Mouse (Mus musculus) MEL (cell line): ENCODE data around the gene Igsf10. TPM values are rescaled to one million over a fixed set of nuclear protein-coding genes. Genes with fewer than 3 reads are reported as not detected.
"Not testable (repeated sequence)": the region's sequence is repeated elsewhere in the genome, so short reads cannot be mapped to it uniquely, and the experiment has no call there.

Source experiments
- DNase-seq: peaks from one replicate; pipeline ENCODE4 v3.0.0; 2011; ENCODE audit warnings: low read depth, low spot score
- H3K27ac ChIP-seq: 2 replicates; pipeline ENCODE4 v1.5.1; 2012; ENCODE audit warnings: low read depth, mild to moderate bottlenecking, control low read depth, low read length, moderate library complexity; ENCODE audit not compliant: control insufficient read depth
- H3K27me3 ChIP-seq, 2 experiments: fragments of 150-350 bp in 1 of 2; sonication (generic) in 1 of 2; 2 replicates each; pipeline ENCODE4 v1.6.1; 2012; ENCODE audit warnings: low read length in 2 of 2, mild to moderate bottlenecking in 2 of 2, improper control_type of control experiment in 1 of 2, moderate library complexity in 1 of 2; ENCODE audit not compliant: insufficient read depth in 2 of 2, control insufficient read depth in 1 of 2
- H3K36me3 ChIP-seq, 2 experiments: 2 replicates each; pipeline ENCODE4 v1.6.1; 2012 to 2014; ENCODE audit warnings: low read length in 2 of 2, improper control_type of control experiment in 1 of 2, inconsistent platforms in 1 of 2, mild to moderate bottlenecking in 1 of 2; ENCODE audit not compliant: insufficient read depth in 2 of 2, control insufficient read depth in 1 of 2
- H3K4me1 ChIP-seq, 2 experiments: fragments of 150-350 bp in 1 of 2; sonication (generic) in 1 of 2; 2 replicates each; pipeline ENCODE4 v1.6.1; 2012; ENCODE audit warnings: low read length in 2 of 2, improper control_type of control experiment in 1 of 2, mild to moderate bottlenecking in 1 of 2; ENCODE audit not compliant: insufficient read depth in 2 of 2, control insufficient read depth in 1 of 2
- H3K4me3 ChIP-seq, 2 experiments: fragments of 150-350 bp in 1 of 2; sonication (generic) in 1 of 2; 2 replicates each; pipeline ENCODE4 v1.5.1; 2012; ENCODE audit warnings: low read depth in 2 of 2, low read length in 2 of 2, mild to moderate bottlenecking in 2 of 2, moderate library complexity in 2 of 2, control low read depth in 1 of 2, improper control_type of control experiment in 1 of 2; ENCODE audit not compliant: control insufficient read depth in 1 of 2, insufficient read depth in 1 of 2
- H3K79me2 ChIP-seq: 2 replicates; pipeline ENCODE4 v1.6.1; 2012; ENCODE audit warnings: mild to moderate bottlenecking, low read length, moderate library complexity; ENCODE audit not compliant: control insufficient read depth, poor library complexity, insufficient read depth
- H3K9ac ChIP-seq: 2 replicates; pipeline ENCODE4 v1.6.1; 2012; ENCODE audit warnings: low read depth, mild to moderate bottlenecking, control low read depth, low read length, moderate library complexity; ENCODE audit not compliant: control insufficient read depth, poor library complexity, severe bottlenecking
- H3K9me3 ChIP-seq: fragments of 150-350 bp; sonication (generic); replicated peaks from 2 replicates; pipeline ENCODE4 v1.6.1; 2012; ENCODE audit warnings: mild to moderate bottlenecking, low read length, improper control_type of control experiment, moderate library complexity; ENCODE audit not compliant: insufficient read depth
- CHD2 ChIP-seq: IDR thresholded peaks from 2 replicates; pipeline ENCODE4 v1.6.1; 2011; ENCODE audit warnings: low read length, improper control_type of control experiment
- CTCF ChIP-seq, 3 experiments: IDR thresholded peaks in 2 of 3; conservative IDR thresholded peaks in 1 of 3; 2 replicates each; pipeline ENCODE4 v1.5.1; 2011 to 2012; ENCODE audit warnings: low read length in 3 of 3, low read depth in 2 of 3, mild to moderate bottlenecking in 2 of 3, improper control_type of control experiment in 1 of 3, inconsistent platforms in 1 of 3, mixed read lengths in 1 of 3, moderate library complexity in 1 of 3; ENCODE audit not compliant: control insufficient read depth in 1 of 3, insufficient read depth in 1 of 3, poor library complexity in 1 of 3, severe bottlenecking in 1 of 3
- ETS1 ChIP-seq: IDR thresholded peaks from 2 replicates; pipeline ENCODE4 v1.6.1; 2012; ENCODE audit warnings: low read depth, mild to moderate bottlenecking, inconsistent platforms, low read length, improper control_type of control experiment, moderate library complexity
- GABPA ChIP-seq: IDR thresholded peaks from 2 replicates; pipeline ENCODE4 v1.6.1; 2012; ENCODE audit warnings: low read depth, mild to moderate bottlenecking, inconsistent platforms, low read length, improper control_type of control experiment, moderate library complexity
- JUND ChIP-seq: IDR thresholded peaks from 2 replicates; pipeline ENCODE4 v1.6.1; 2011; ENCODE audit warnings: low read depth, mild to moderate bottlenecking, improper control_type of control experiment, low read length
- MAFK ChIP-seq: IDR thresholded peaks from 2 replicates; pipeline ENCODE4 v1.6.1; 2011; ENCODE audit warnings: low read depth, mild to moderate bottlenecking, low read length, improper control_type of control experiment, borderline replicate concordance
- MAX ChIP-seq: IDR thresholded peaks from 2 replicates; pipeline ENCODE4 v1.6.1; 2011; ENCODE audit warnings: low read length, improper control_type of control experiment
- MAZ ChIP-seq: IDR thresholded peaks from 2 replicates; pipeline ENCODE4 v1.6.1; 2012; ENCODE audit warnings: low read depth, mild to moderate bottlenecking, inconsistent platforms, low read length, improper control_type of control experiment
- MEF2A ChIP-seq: IDR thresholded peaks from 2 replicates; pipeline ENCODE4 v1.6.1; 2014; ENCODE audit warnings: low read depth, mild to moderate bottlenecking, inconsistent platforms, low read length, improper control_type of control experiment; ENCODE audit not compliant: poor library complexity, insufficient replicate concordance, severe bottlenecking; ENCODE audit errors: extremely low read depth
- MXI1 ChIP-seq: IDR thresholded peaks from 2 replicates; pipeline ENCODE4 v1.6.1; 2011; ENCODE audit warnings: mild to moderate bottlenecking, low read depth, low read length, improper control_type of control experiment
- MYC ChIP-seq: IDR thresholded peaks from 2 replicates; pipeline ENCODE4 v1.6.1; 2011; ENCODE audit warnings: low read depth, mild to moderate bottlenecking, low read length, improper control_type of control experiment, moderate library complexity
- NELFE ChIP-seq: IDR thresholded peaks from 2 replicates; pipeline ENCODE4 v1.6.1; 2011; ENCODE audit warnings: low read depth, low read length, improper control_type of control experiment
- POLR2A ChIP-seq, 2 experiments: IDR thresholded peaks; 2 replicates each; pipeline ENCODE4 v1.6.1; 2011 to 2012; ENCODE audit warnings: low read length in 2 of 2, mild to moderate bottlenecking in 2 of 2, control low read depth in 1 of 2, improper control_type of control experiment in 1 of 2, low read depth in 1 of 2, moderate library complexity in 1 of 2; ENCODE audit not compliant: control insufficient read depth in 1 of 2, insufficient read depth in 1 of 2, poor library complexity in 1 of 2
- RAD21 ChIP-seq: IDR thresholded peaks from 2 replicates; pipeline ENCODE4 v1.6.1; 2011; ENCODE audit warnings: mild to moderate bottlenecking, low read depth, low read length, improper control_type of control experiment
- RCOR1 ChIP-seq: IDR thresholded peaks from 2 replicates; pipeline ENCODE4 v1.6.1; 2012; ENCODE audit warnings: low read depth, mild to moderate bottlenecking, inconsistent platforms, low read length, improper control_type of control experiment
- SMC3 ChIP-seq: IDR thresholded peaks from 2 replicates; pipeline ENCODE4 v1.6.1; 2011; ENCODE audit warnings: low read depth, low read length, improper control_type of control experiment
- TAL1 ChIP-seq: IDR thresholded peaks from 2 replicates; pipeline ENCODE4 v1.6.1; 2012; ENCODE audit warnings: mild to moderate bottlenecking, inconsistent platforms, low read length, moderate library complexity, mixed read lengths
- TBP ChIP-seq: IDR thresholded peaks from 2 replicates; pipeline ENCODE4 v1.8.0; 2011; ENCODE audit warnings: low read depth, low read length, improper control_type of control experiment
- TCF12 ChIP-seq: IDR thresholded peaks from 2 replicates; pipeline ENCODE4 v1.6.1; 2014; ENCODE audit warnings: low read depth, mild to moderate bottlenecking, inconsistent platforms, low read length, improper control_type of control experiment, moderate library complexity
- ZKSCAN1 ChIP-seq: IDR thresholded peaks from 2 replicates; pipeline ENCODE4 v1.6.1; 2012; ENCODE audit warnings: low read depth, mild to moderate bottlenecking, inconsistent platforms, low read length, improper control_type of control experiment, moderate library complexity
- ZMIZ1 ChIP-seq: IDR thresholded peaks from 2 replicates; pipeline ENCODE4 v1.6.1; 2012; ENCODE audit warnings: low read depth, mild to moderate bottlenecking, inconsistent platforms, low read length, improper control_type of control experiment, moderate library complexity
- ZNF384 ChIP-seq: IDR thresholded peaks from 2 replicates; pipeline ENCODE4 v1.6.1; 2012; ENCODE audit warnings: low read depth, mild to moderate bottlenecking, inconsistent platforms, low read length, improper control_type of control experiment
- polyA plus RNA-seq, 2 experiments: library from polyadenylated mRNA; stranded (reverse) in 1 of 2; unstranded in 1 of 2; fragments of >175 nt in 1 of 2; fragments of >200 nt in 1 of 2; gene quantifications; 2 replicates each; pipeline versions ENCODE4 v1.2.1 to v1.2.4; 2012; ENCODE audit warnings: low replicate concordance in 2 of 2, low read depth in 1 of 2; ENCODE audit not compliant: insufficient read length in 2 of 2, insufficient read depth in 1 of 2, missing spikeins in 1 of 2
- total RNA-seq: library from RNA; depleted of rRNA; stranded (reverse); fragments of 300-350 nt; gene quantifications from 2 replicates; pipeline ENCODE4 v1.2.3, GENCODE M21; 2012

Gene Igsf10
- total and polyA plus RNA-seq, 3 experiments = not detected

- Histone ChIP-seq H3K9me3 (no peaks in the 10 kb centered on the region), H3K4me3 (no peak overlapping the region)
- TF ChIP-seq MYC = no peak
- TF ChIP-seq MAFK = no peak
- TF ChIP-seq SMC3 = no peak
- no peak for TF ChIP-seq CHD2
- TF ChIP-seq MEF2A = no peak
These were observed 40.8 kb upstream of the Igsf10 start for GRCm38 (mm10) chr3:59385000-59385399.

GRCm38 (mm10) chr3:59384321-59384720, 40.1 kb upstream of the Igsf10 start:
- Histone ChIP-seq H3K4me3 (no peak overlapping the region), H3K36me3 (no peaks in the 10 kb centered on the region), H3K27me3 (no peaks in the 10 kb centered on the region), H3K79me2 (no peaks in the 10 kb centered on the region), H3K9ac (no peak overlapping the region), H3K9me3 (no peaks in the 10 kb centered on the region)
- DNase-seq = no peak
- TF ChIP-seq ZMIZ1 (no peak), POLR2A (IDR thresholded peaks at IDR 0.05; ENCODE audit: control insufficient read depth in 1 of 2, insufficient read depth in 1 of 2, low read depth in 1 of 2, low read length in 2 of 2, poor library complexity in 1 of 2) (no peak)
- TF ChIP-seq, all 39 proteins: peak for 0
- H3K27ac ChIP-seq = no peak overlapping the region
- H3K4me1 ChIP-seq = no peaks in the 10 kb centered on the region

More at GRCm38 (mm10) chr3:59385000-59385399, 40.8 kb upstream of the Igsf10 start:
- no peaks in the 10 kb centered on the region for H3K4me1 ChIP-seq
- no peak overlapping the region for H3K9ac ChIP-seq
- no peaks in the 10 kb centered on the region for H3K79me2 ChIP-seq
- H3K27ac ChIP-seq = no peak overlapping the region
- DNase-seq = no peak
- H3K27me3 ChIP-seq = no peaks in the 10 kb centered on the region
- H3K36me3 ChIP-seq = no peaks in the 10 kb centered on the region

GRCm38 (mm10) chr3:59378791-59379190, 34.6 kb upstream of the Igsf10 start:
- not testable (repeated sequence) for H3K27me3 ChIP-seq, H3K4me3 ChIP-seq, H3K79me2 ChIP-seq, H3K4me1 ChIP-seq, H3K36me3 ChIP-seq, DNase-seq, H3K9ac ChIP-seq, H3K9me3 ChIP-seq, H3K27ac ChIP-seq

- no peaks in the 10 kb centered on the region for H3K79me2 ChIP-seq
- H3K27me3 ChIP-seq = no peaks in the 10 kb centered on the region
- TF ChIP-seq POLR2A (IDR thresholded peaks at IDR 0.05; ENCODE audit: control insufficient read depth in 1 of 2, insufficient read depth in 1 of 2, low read depth in 1 of 2, low read length in 2 of 2, poor library complexity in 1 of 2) (no peak), MAZ (no peak), RCOR1 (no peak), TBP (no peak), ETS1 (no peak), NELFE (no peak), GABPA (no peak), CHD2 (no peak), RAD21 (no peak), MXI1 (no peak), TCF12 (no peak), JUND (no peak), ZMIZ1 (no peak), CTCF (IDR thresholded peaks at IDR 0.05 in 2 of 3, conservative IDR thresholded peaks at IDR 0.05 in 1 of 3; ENCODE audit: control insufficient read depth in 1 of 3, insufficient read depth in 1 of 3, low read depth in 2 of 3, low read length in 3 of 3, poor library complexity in 1 of 3, severe bottlenecking in 1 of 3) (no peak), MAX (no peak), TAL1 (no peak), ZNF384 (no peak), ZKSCAN1 (no peak)
- no peaks in the 10 kb centered on the region for H3K4me1 ChIP-seq
- no peak overlapping the region for H3K4me3 ChIP-seq
- no peak overlapping the region for H3K27ac ChIP-seq
- DNase-seq = no peak
- no peaks in the 10 kb centered on the region for H3K9me3 ChIP-seq
- no peak overlapping the region for H3K9ac ChIP-seq
- H3K36me3 ChIP-seq = no peaks in the 10 kb centered on the region
These were observed 17.7 kb upstream of the Igsf10 start for GRCm38 (mm10) chr3:59361895-59362294.
